Mouse (Mus musculus) spleen, adult 2 months (tissue): ENCODE measurements around the gene Zfp442. TPM values are rescaled to one million over a fixed set of nuclear protein-coding genes. Genes with fewer than 3 reads are reported as not detected.
"Not testable (repeated sequence)": the region's sequence is repeated elsewhere in the genome, so short reads cannot be mapped to it uniquely, and the experiment has no call there.

Experiments used
- DNase-seq, 2 experiments: peaks; one replicate each; pipeline versions ENCODE4 v3.0.0 to v3.0.0-alpha.2; 2012 to 2021; ENCODE audit warnings: low spot score in 2 of 2, low read depth in 1 of 2
- H3K27ac ChIP-seq: fragments of 200-500 bp; 2 replicates; pipeline ENCODE4 v1.5.1; 2012; ENCODE audit warnings: low read length, inconsistent platforms; ENCODE audit not compliant: insufficient read depth
- H3K27me3 ChIP-seq: fragments of 200-500 bp; 2 replicates; pipeline ENCODE4 v1.6.1; 2012; ENCODE audit warnings: mild to moderate bottlenecking, moderate library complexity, low read length, inconsistent platforms; ENCODE audit not compliant: control insufficient read depth, insufficient read depth
- H3K36me3 ChIP-seq: fragments of 200-500 bp; 2 replicates; pipeline ENCODE4 v1.6.1; 2012; ENCODE audit warnings: mild to moderate bottlenecking, low read length, inconsistent platforms; ENCODE audit not compliant: control insufficient read depth, insufficient read depth
- H3K4me1 ChIP-seq: fragments of 200-500 bp; 2 replicates; pipeline ENCODE4 v1.6.1; 2011; ENCODE audit warnings: inconsistent platforms; ENCODE audit not compliant: control insufficient read depth, insufficient read depth, insufficient read length
- H3K4me3 ChIP-seq: fragments of 200-500 bp; 2 replicates; pipeline ENCODE4 v1.5.1; 2011; ENCODE audit warnings: mild to moderate bottlenecking, inconsistent platforms; ENCODE audit not compliant: insufficient read depth, insufficient read length; ENCODE audit errors: extremely low read depth
- POLR2A ChIP-seq: fragments of 200-500 bp; IDR thresholded peaks from 2 replicates; pipeline ENCODE4 v1.6.1; 2011; ENCODE audit warnings: low read depth, low read length, inconsistent platforms
- WGBS: fragments of 180-500 bp; shearing (Covaris S2); methylation state at CpG from one replicate; pipeline ENCODE4 v1.1.7; 2018; 5-methylcytosine and 5-hydroxymethylcytosine counted together
- polyA plus RNA-seq: library from polyadenylated mRNA; depleted of rRNA; stranded (reverse); fragments of >200 nt; gene quantifications from 2 replicates; pipeline ENCODE4 v1.2.3, GENCODE M21; 2012; rRNA removed

Gene Zfp442
- polyA plus RNA-seq, 1 experiment: 0.05 TPM

- no peak overlapping the region for H3K27ac ChIP-seq
- DNase-seq: no peak
- WGBS: 6% methylated on average over 4 of the region's 4 CpGs
- no peak for TF ChIP-seq POLR2A
- no peaks in the 10 kb centered on the region for H3K36me3 ChIP-seq
- H3K4me1 ChIP-seq: peaks cover 3% of the 10 kb centered on the region
- H3K4me3 ChIP-seq: peak overlapping the region; percentile 87; the same call in 1 of the 2 replicates
- no peaks in the 10 kb centered on the region for H3K27me3 ChIP-seq
Observed at GRCm38 (mm10) chr2:150362878-150363229, 88.4 kb downstream of the Zfp442 start.

- H3K27me3 ChIP-seq, H3K4me1 ChIP-seq, H3K36me3 ChIP-seq: not testable (repeated sequence)
- H3K27ac ChIP-seq: peak within 1 kb of the TSS; percentile 59
- H3K4me3 ChIP-seq: peak within 1 kb of the TSS; percentile 87
- 6% methylated on average over 17 of the region's 17 CpGs for WGBS
- DNase-seq: peak; percentile 47 to 81
Observed at GRCm38 (mm10) chr2:150362113-150362877, 89.0 kb downstream of the Zfp442 start, which contains the start of gene 3300002I08Rik. Gene 3300002I08Rik, minus strand, starts transcription at chr2:150362765.

Other genes starting within 250 kb of the Zfp442 start
- 0.05 and 0.09 TPM in 2 replicates for gene Zfp937, start 233.4 kb downstream of the Zfp442 start, polyA plus RNA-seq
- gene Gm21994, start 195.9 kb downstream of the Zfp442 start, polyA plus RNA-seq: 0.18 and 0.19 TPM in 2 replicates
- gene Gm14124, start 194.0 kb downstream of the Zfp442 start, polyA plus RNA-seq: not detected in 2 replicates
- not detected in 2 replicates for gene Gm10130, start 127.8 kb downstream of the Zfp442 start, polyA plus RNA-seq
- gene 3300002I08Rik, start 88.7 kb downstream of the Zfp442 start, polyA plus RNA-seq: 0.38 and 0.39 TPM in 2 replicates
- not detected in 2 replicates for gene Zfp345, start 33.6 kb upstream of the Zfp442 start, polyA plus RNA-seq
- gene Cst7, start 118.9 kb upstream of the Zfp442 start, polyA plus RNA-seq: 10.8 and 11.8 TPM in 2 replicates
- 20.5 and 30.4 TPM in 2 replicates for gene Apmap, start 157.1 kb upstream of the Zfp442 start, polyA plus RNA-seq
- 76.7 and 121 TPM in 2 replicates for gene Acss1, start 217.0 kb upstream of the Zfp442 start, polyA plus RNA-seq
- gene Vsx1, start 237.9 kb upstream of the Zfp442 start, polyA plus RNA-seq: not detected in 2 replicates